Mouse (Mus musculus) common myeloid progenitor, adult 5-6 weeks (primary cell): ENCODE measurements around the gene Scamp4. TPM values are rescaled to one million over a fixed set of nuclear protein-coding genes. Genes with fewer than 3 reads are reported as not detected.

ENCODE experiments used
- ATAC-seq: replicated peaks from 2 replicates; pipeline ENCODE4 v1.8.0; 2016; ENCODE audit warnings: low read depth, mild to moderate bottlenecking, moderate TSS enrichment, inconsistent platforms; ENCODE audit not compliant: poor library complexity, severe bottlenecking
- total RNA-seq: library from RNA; stranded (forward); fragments of 200-1000, 187-1606 nt; gene quantifications from 2 replicates; pipeline ENCODE4 v1.2.3, GENCODE M21; 2017

Scamp4 gene
- total RNA-seq, result 10.8 and 13.3 TPM in 2 replicates

GRCm38 (mm10) chr10:80602698-80603325 is at the start of gene Scamp4, which contains the start of gene Adat3:
Gene Scamp4, plus strand, starts transcription at chr10:80602872.
Gene Adat3, plus strand, starts transcription at chr10:80602880.
- ATAC-seq, result peak; percentile 94

- ATAC-seq, result peak; percentile 67
Observed at GRCm38 (mm10) chr10:80553575-80553974, 49.1 kb upstream of the Scamp4 start.

GRCm38 (mm10) chr10:80553997-80554396 is 48.7 kb upstream of the Scamp4 start:
- no peak for ATAC-seq

GRCm38 (mm10) chr10:80557346-80557965 is 45.2 kb upstream of the Scamp4 start:
- 0 out of 2 replicates have a peak, but pooled peaks have one; percentile 30 for ATAC-seq

- no peak for ATAC-seq
Observed at GRCm38 (mm10) chr10:80559431-80559830, 43.2 kb upstream of the Scamp4 start.

- no peak for ATAC-seq
Observed at GRCm38 (mm10) chr10:80560621-80561020, 42.1 kb upstream of the Scamp4 start.

GRCm38 (mm10) chr10:80561116-80561944 is 41.3 kb upstream of the Scamp4 start, which contains the start of gene Rexo1:
Gene Rexo1, minus strand, starts transcription at chr10:80561560.
- ATAC-seq, result peak; percentile 82

- ATAC-seq, result peak; percentile 42
Observed at GRCm38 (mm10) chr10:80566375-80567092, 36.1 kb upstream of the Scamp4 start.

GRCm38 (mm10) chr10:80568876-80569275 is 33.8 kb upstream of the Scamp4 start:
- ATAC-seq, result no peak

GRCm38 (mm10) chr10:80569664-80570066 is 33.0 kb upstream of the Scamp4 start:
- ATAC-seq, result peak; percentile 72

GRCm38 (mm10) chr10:80570419-80570818 is 32.3 kb upstream of the Scamp4 start:
- ATAC-seq, result no peak

- peak; percentile 14 for ATAC-seq
Observed at GRCm38 (mm10) chr10:80570871-80571836, 31.5 kb upstream of the Scamp4 start.

- ATAC-seq, result no peak
Observed at GRCm38 (mm10) chr10:80572477-80572876, 30.2 kb upstream of the Scamp4 start.

- no peak for ATAC-seq
Observed at GRCm38 (mm10) chr10:80573944-80574343, 28.7 kb upstream of the Scamp4 start.

- no peak for ATAC-seq
Observed at GRCm38 (mm10) chr10:80574896-80575295, 27.8 kb upstream of the Scamp4 start.

- no peak for ATAC-seq
Observed at GRCm38 (mm10) chr10:80575925-80576324, 26.7 kb upstream of the Scamp4 start.

- no peak for ATAC-seq
Observed at GRCm38 (mm10) chr10:80576351-80577194, 26.1 kb upstream of the Scamp4 start.
